Mouse (Mus musculus): ENCODE results near the gene Cdkn2aip. TPM values are rescaled to one million over a fixed set of nuclear protein-coding genes. Genes with fewer than 3 reads are reported as not detected.

Cdkn2aip gene
- polyA plus RNA-seq (2012; rRNA removed), result 20.0 and 20.4 TPM in 2 replicates

GRCm38 (mm10) chr8:47713761-47714745 lies at the start of gene Cdkn2aip:
Cdkn2aip (minus strand) TSS chr8:47713932.

GRCm38 (mm10) chr8:47674777-47675710 lies 38.7 kb downstream of the Cdkn2aip start, which contains the start of gene Ing2:
Ing2 (minus strand) TSS chr8:47675556.

Other genes with a start within 250 kb of the Cdkn2aip start
- 45.6 and 48.3 TPM in 2 replicates for gene Trappc11, start 180.5 kb downstream of the Cdkn2aip start, polyA plus RNA-seq (2012; rRNA removed)
- 28.5 and 29.0 TPM in 2 replicates for gene Rwdd4a, start 180.3 kb downstream of the Cdkn2aip start, polyA plus RNA-seq (2012; rRNA removed)
- 15.1 and 16.6 TPM in 2 replicates for gene Ing2, start 38.4 kb downstream of the Cdkn2aip start, polyA plus RNA-seq (2012; rRNA removed)
- 0.54 TPM in 1 of 2 replicates, not detected in the other for gene Cldn24, start 108.2 kb upstream of the Cdkn2aip start, polyA plus RNA-seq (2012; rRNA removed)
- 0.33 TPM in 1 of 2 replicates, not detected in the other for gene Cldn22, start 110.5 kb upstream of the Cdkn2aip start, polyA plus RNA-seq (2012; rRNA removed)